Mouse (Mus musculus): ENCODE measurements at regions not wholly inside any gene's neighbourhood (a gene's known extent, or its start where the extent isn't known, plus 50 kb on each side); places are given as distances from the start of the nearest gene placed in this dataset.

- Histone ChIP-seq H3K9me3 (ENCODE audit: low read length) (no peaks in the 10 kb centered on the region), H3K4me3 (ENCODE audit: low read depth, low read length) (no peak overlapping the region), H3K4me2 (ENCODE audit: low read depth, low read length) (no peak overlapping the region), H3K36me3 (replicated peaks; ENCODE audit: insufficient read depth, low read length) (no peaks in the 10 kb centered on the region), H3K27me3 (ENCODE audit: insufficient read depth, low read length) (no peaks in the 10 kb centered on the region), H3K9ac (replicated peaks) (no peak overlapping the region), H3K27ac (ENCODE audit: low read depth) (no peak overlapping the region), H3K4me1 (ENCODE audit: insufficient read depth) (peaks cover 7% of the 10 kb centered on the region)
- DNase-seq (no peak), ATAC-seq (no peak)
- no peak for TF ChIP-seq CTCF (IDR thresholded peaks at IDR 0.05; ENCODE audit: low read depth)
- TF ChIP-seq EP300 (IDR thresholded peaks at IDR 0.05; ENCODE audit: low read depth) = no peak
Observed at GRCm38 (mm10) chr7:71464127-71464526, 112.8 kb upstream of the Gm10295 start.

GRCm38 (mm10) chr7:71463565-71463964 lies 112.3 kb upstream of the Gm10295 start:
- WGBS (ENCODE audit: insufficient replicate concordance) = 58% methylated on average over 2 of the region's 2 CpGs
- DNase-seq = no peak
- Histone ChIP-seq H3K27me3 (ENCODE audit: insufficient read depth, low read length) (no peaks in the 10 kb centered on the region), H3K36me3 (replicated peaks; ENCODE audit: insufficient read depth, low read length) (no peaks in the 10 kb centered on the region), H3K4me2 (ENCODE audit: low read depth, low read length) (no peak overlapping the region), H3K9me3 (ENCODE audit: low read length) (no peaks in the 10 kb centered on the region), H3K4me3 (ENCODE audit: low read depth, low read length) (no peak overlapping the region), H3K9ac (replicated peaks) (no peak overlapping the region), H3K4me1 (ENCODE audit: insufficient read depth) (peaks cover 7% of the 10 kb centered on the region), H3K27ac (ENCODE audit: low read depth) (no peak overlapping the region)
- 0 out of 2 replicates have a peak, but pooled peaks have one; percentile 8 for TF ChIP-seq EP300 (IDR thresholded peaks at IDR 0.05; ENCODE audit: low read depth)
- TF ChIP-seq CTCF (IDR thresholded peaks at IDR 0.05; ENCODE audit: low read depth) = no peak
- ATAC-seq = peak; percentile 65

- ATAC-seq = no peak
- H3K27me3 ChIP-seq (ENCODE audit: insufficient read depth, low read length) = no peaks in the 10 kb centered on the region
- H3K36me3 ChIP-seq (replicated peaks; ENCODE audit: insufficient read depth, low read length) = no peaks in the 10 kb centered on the region
- no peak overlapping the region for H3K4me3 ChIP-seq (ENCODE audit: low read depth, low read length)
- TF ChIP-seq CTCF (IDR thresholded peaks at IDR 0.05; ENCODE audit: low read depth) (no peak), EP300 (IDR thresholded peaks at IDR 0.05; ENCODE audit: low read depth) (no peak)
- peaks cover 3% of the 10 kb centered on the region for H3K4me1 ChIP-seq (ENCODE audit: insufficient read depth)
- no peak overlapping the region for H3K9ac ChIP-seq (replicated peaks)
- H3K4me2 ChIP-seq (ENCODE audit: low read depth, low read length) = no peak overlapping the region
- no peak for DNase-seq
- H3K9me3 ChIP-seq (ENCODE audit: low read length) = no peaks in the 10 kb centered on the region
- no peak overlapping the region for H3K27ac ChIP-seq (ENCODE audit: low read depth)
Observed at GRCm38 (mm10) chr7:71459805-71460204, 108.5 kb upstream of the Gm10295 start.

- no peaks in the 10 kb centered on the region for H3K27me3 ChIP-seq (ENCODE audit: insufficient read depth, low read length)
- H3K9ac ChIP-seq (replicated peaks) = no peak overlapping the region
- no peak overlapping the region for H3K27ac ChIP-seq (ENCODE audit: low read depth)
- H3K9me3 ChIP-seq (ENCODE audit: low read length) = no peaks in the 10 kb centered on the region
- WGBS (ENCODE audit: insufficient replicate concordance) = 70% methylated on average over 5 of the region's 5 CpGs
- ATAC-seq (no peak), DNase-seq (no peak)
- H3K4me1 ChIP-seq (ENCODE audit: insufficient read depth) = no peaks in the 10 kb centered on the region
- H3K36me3 ChIP-seq (replicated peaks; ENCODE audit: insufficient read depth, low read length) = no peaks in the 10 kb centered on the region
- TF ChIP-seq EP300 (IDR thresholded peaks at IDR 0.05; ENCODE audit: low read depth) (no peak), CTCF (IDR thresholded peaks at IDR 0.05; ENCODE audit: low read depth) (no peak)
- H3K4me3 ChIP-seq (ENCODE audit: low read depth, low read length) = no peak overlapping the region
- H3K4me2 ChIP-seq (ENCODE audit: low read depth, low read length) = no peak overlapping the region
Observed at GRCm38 (mm10) chr7:71458104-71458754, 106.9 kb upstream of the Gm10295 start.

GRCm38 (mm10) chr7:71457409-71458103 lies 106.3 kb upstream of the Gm10295 start:
- TF ChIP-seq EP300 (IDR thresholded peaks at IDR 0.05; ENCODE audit: low read depth) (no peak), CTCF (IDR thresholded peaks at IDR 0.05; ENCODE audit: low read depth) (no peak)
- H3K27me3 ChIP-seq (ENCODE audit: insufficient read depth, low read length) = no peaks in the 10 kb centered on the region
- no peak overlapping the region for H3K9ac ChIP-seq (replicated peaks)
- H3K27ac ChIP-seq (ENCODE audit: low read depth) = no peak overlapping the region
- WGBS (ENCODE audit: insufficient replicate concordance) = 74% methylated on average over 4 of the region's 4 CpGs
- no peaks in the 10 kb centered on the region for H3K9me3 ChIP-seq (ENCODE audit: low read length)
- H3K4me1 ChIP-seq (ENCODE audit: insufficient read depth) = no peaks in the 10 kb centered on the region
- H3K36me3 ChIP-seq (replicated peaks; ENCODE audit: insufficient read depth, low read length) = no peaks in the 10 kb centered on the region
- no peak overlapping the region for H3K4me2 ChIP-seq (ENCODE audit: low read depth, low read length)
- DNase-seq (no peak), ATAC-seq (no peak)
- H3K4me3 ChIP-seq (ENCODE audit: low read depth, low read length) = no peak overlapping the region

- no peak for ATAC-seq
- 57% methylated on average over 13 of the region's 13 CpGs for WGBS (ENCODE audit: insufficient replicate concordance)
- H3K4me3 ChIP-seq (ENCODE audit: low read depth, low read length) = no peak overlapping the region; the same call in 1 of the 2 replicates
- TF ChIP-seq EP300 (IDR thresholded peaks at IDR 0.05; ENCODE audit: low read depth) (no peak), CTCF (IDR thresholded peaks at IDR 0.05; ENCODE audit: low read depth) (no peak)
- no peaks in the 10 kb centered on the region for H3K36me3 ChIP-seq (replicated peaks; ENCODE audit: insufficient read depth, low read length)
- no peak overlapping the region for H3K9ac ChIP-seq (replicated peaks)
- peak overlapping the region; percentile 48 for H3K4me2 ChIP-seq (ENCODE audit: low read depth, low read length)
- no peaks in the 10 kb centered on the region for H3K9me3 ChIP-seq (ENCODE audit: low read length)
- DNase-seq = no peak
- no peaks in the 10 kb centered on the region for H3K4me1 ChIP-seq (ENCODE audit: insufficient read depth)
- H3K27ac ChIP-seq (ENCODE audit: low read depth) = no peak overlapping the region
- no peaks in the 10 kb centered on the region for H3K27me3 ChIP-seq (ENCODE audit: insufficient read depth, low read length)
Observed at GRCm38 (mm10) chr7:71456421-71456820, 105.1 kb upstream of the Gm10295 start.
